Mouse (Mus musculus): ENCODE results near the gene D11Wsu47e. TPM values are rescaled to one million over a fixed set of nuclear protein-coding genes. Genes with fewer than 3 reads are reported as not detected.
A peak's percentile ranks its signal among the peaks of the same experiment; 100 is the strongest.

Gene D11Wsu47e
- total RNA-seq, 1 experiment from 2014 or later, result 21.7 TPM

DNA sequence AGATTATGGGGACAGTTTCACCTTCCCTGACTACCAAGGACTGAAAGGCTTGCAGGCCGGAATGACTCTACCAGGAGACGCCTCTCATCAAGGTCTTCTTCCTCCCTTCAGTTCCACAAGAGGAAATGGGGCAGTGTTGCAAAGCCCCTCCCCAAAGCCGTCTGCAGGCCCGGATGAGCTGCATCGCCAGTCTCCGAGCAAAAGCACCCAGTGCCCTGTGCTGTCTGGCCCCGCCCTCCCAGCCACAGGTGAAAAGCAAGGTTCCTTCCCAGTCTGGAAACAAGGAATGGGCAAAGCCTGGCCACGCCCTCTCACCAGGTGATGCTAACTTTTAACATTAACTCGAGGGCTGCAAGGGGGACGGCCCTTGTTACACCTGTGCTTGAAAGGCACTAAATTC, 17.6 kb upstream of the D11Wsu47e start:
- DNase-seq, result no peak

GRCm38 (mm10) chr11:113667122-113667521, 17.1 kb upstream of the D11Wsu47e start:
- no peak for DNase-seq

DNA sequence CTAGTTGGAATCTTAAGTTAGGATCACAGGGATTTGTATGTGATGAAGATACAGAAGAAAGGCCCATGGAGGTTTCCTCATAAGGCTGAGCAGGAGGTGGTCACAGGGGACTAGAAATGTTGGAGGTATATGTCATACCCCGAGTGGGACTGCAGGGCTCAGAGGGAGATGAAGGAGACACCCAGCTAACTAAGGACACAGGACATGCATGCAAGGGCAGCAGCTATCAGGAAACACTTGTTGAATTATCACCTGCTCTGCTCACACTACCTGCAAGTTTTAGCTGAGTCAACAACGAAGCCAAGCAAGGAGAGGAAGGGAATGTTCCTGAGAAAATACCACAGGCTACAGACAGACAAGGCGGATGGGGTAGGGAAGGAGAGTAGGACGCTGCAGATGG, 16.5 kb upstream of the D11Wsu47e start:
- DNase-seq, result no peak

- no peak for DNase-seq
These were observed 15.4 kb upstream of the D11Wsu47e start for GRCm38 (mm10) chr11:113668857-113669256.

- no peak for DNase-seq
These were observed 14.5 kb upstream of the D11Wsu47e start for GRCm38 (mm10) chr11:113669711-113670110.

DNA sequence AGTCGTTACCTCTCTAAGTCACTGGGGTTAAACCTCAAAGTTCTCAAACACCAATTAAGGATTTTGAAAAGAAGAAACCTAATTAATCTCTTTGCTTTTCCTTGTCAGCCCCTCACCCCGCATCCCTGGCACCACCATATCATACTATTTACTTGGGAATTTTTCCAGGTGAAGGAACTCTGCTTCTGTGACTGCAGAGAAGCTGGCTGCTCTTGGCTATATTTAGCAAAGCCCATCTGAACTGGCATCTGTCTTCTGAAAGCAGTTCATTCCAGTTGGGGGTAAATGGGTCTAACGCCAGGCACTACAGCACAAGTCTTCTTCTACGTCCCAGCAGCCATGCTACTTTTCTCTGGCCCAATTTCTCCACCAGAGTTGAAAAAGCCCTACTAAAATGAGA, 10.6 kb upstream of the D11Wsu47e start:
- DNase-seq, result no peak

DNA sequence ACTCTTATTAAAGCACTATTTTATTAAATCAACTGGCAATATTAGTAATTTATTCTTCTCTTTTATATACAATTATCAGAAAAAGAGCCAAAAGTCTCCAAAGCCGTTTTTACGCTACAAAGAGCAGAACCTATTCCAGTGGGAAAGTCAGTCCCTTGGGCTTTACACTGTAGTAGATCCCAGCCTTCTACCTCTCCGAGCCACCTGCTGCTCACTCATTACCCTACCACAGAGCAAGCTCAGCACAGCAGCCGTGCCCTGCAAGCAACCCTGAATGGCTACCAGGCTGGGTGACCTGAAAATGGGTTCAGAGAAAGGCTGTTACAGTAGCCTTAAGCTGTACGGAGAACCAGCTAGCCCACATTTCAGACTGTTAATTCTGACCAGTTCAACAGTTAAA, 9.6 kb upstream of the D11Wsu47e start:
- DNase-seq, result no peak

GRCm38 (mm10) chr11:113676847-113677246, 7.4 kb upstream of the D11Wsu47e start:
- no peak for DNase-seq

- no peak for DNase-seq
These were observed 6.8 kb upstream of the D11Wsu47e start for GRCm38 (mm10) chr11:113677378-113677777.

DNA sequence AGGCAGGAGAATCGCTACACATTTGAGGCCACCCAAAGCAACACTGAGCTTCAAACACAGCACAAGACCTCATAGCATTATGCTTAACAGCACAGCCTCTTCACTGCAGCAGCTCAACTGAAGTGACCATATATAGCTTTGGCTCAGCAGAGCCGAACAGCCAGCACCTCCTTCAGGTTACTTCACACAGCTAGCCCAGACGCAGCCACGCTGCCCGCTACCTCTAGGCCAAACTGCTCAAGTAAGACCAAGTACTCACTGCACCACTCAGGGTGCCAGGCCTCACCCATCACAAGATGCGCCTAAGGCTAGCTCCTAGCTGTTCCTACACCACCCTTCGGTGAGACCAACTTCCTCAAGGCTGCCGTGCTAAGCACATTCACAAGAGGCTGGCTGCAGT, 5.8 kb upstream of the D11Wsu47e start:
- no peak for DNase-seq

DNA sequence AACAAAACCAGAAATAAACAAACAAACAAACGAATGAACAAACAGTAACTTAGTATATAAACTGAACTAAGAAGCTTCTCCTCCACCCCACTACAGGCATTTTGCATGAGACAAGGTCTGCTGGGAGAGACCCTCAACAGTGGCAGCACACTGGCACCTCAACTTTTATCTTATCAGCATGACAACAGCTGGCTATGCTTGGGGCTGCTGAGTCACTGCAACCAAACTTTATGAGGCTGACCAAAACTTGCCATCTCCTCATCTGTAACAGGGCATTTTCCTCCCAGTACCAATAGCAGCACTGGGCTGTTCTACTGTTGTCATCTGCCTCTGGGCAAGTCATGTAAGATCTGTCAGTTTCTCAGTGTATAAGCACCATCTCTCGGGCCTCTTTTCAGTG, 3.3 kb upstream of the D11Wsu47e start:
- DNase-seq, result no peak

GRCm38 (mm10) chr11:113681979-113682378, 2.2 kb upstream of the D11Wsu47e start:
- DNase-seq, result no peak

- DNase-seq, result peak; percentile 75
These were observed 1.1 kb upstream of the D11Wsu47e start for GRCm38 (mm10) chr11:113682897-113683626.

DNA sequence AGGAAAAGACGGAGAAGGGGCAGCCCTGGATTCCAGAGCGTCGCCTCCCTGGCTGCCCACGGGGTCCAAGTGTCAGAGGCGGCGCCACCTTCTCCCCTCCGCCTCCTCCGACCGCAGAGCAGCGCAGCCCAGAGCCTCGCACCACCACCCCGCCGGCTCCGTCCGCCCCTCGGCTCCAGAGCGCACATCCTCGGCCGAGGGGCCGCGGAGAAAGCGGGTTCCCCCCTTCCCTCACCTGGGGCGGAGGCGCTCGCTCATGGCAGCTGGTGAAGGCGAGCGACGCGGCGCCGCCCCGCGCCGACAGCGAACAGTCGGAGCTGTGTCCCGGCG, 620 bp upstream of the D11Wsu47e start:
- no peak for DNase-seq

- DNase-seq, result no peak
These were observed 655 bp downstream of the D11Wsu47e start for GRCm38 (mm10) chr11:113684707-113685426.

DNA sequence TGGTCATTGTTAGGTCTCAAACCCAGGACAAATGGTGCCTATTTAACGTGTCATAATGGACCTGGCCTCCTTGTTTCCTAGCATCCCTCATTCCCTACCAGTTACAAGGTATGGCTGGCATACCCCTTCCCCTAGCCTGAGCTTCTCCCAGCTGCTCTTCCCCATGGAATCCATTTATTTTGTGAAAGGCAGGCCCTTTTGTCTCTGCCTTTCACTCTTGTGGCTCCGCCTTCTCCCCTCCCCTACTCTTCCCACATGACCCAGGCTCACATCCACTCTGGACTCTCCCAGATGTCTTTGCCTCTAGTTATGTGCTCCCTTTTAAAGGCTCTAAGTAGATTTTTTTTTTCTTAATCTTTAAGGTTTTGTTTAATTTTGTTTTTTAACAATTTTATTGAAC, 2.8 kb downstream of the D11Wsu47e start:
- DNase-seq, result no peak

DNA sequence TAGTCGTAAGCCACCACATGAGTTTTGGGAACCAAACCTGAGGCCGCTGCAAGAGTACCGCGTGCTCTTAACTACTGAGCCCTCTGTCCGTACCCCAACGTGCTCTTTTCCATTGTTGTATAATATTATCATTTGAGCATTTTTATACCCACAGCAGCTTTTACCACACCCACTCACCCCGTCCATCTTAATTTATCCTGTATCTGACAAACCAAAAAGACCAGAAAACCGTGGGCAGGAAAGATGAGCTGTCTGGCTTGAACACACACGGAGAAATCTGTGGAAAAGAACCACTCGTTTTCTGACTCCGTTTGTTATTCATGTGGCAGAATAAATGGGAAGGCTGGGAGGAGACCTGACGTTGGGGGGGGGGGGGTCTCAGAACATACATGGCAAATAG, 6.3 kb downstream of the D11Wsu47e start:
- DNase-seq, result no peak

DNA sequence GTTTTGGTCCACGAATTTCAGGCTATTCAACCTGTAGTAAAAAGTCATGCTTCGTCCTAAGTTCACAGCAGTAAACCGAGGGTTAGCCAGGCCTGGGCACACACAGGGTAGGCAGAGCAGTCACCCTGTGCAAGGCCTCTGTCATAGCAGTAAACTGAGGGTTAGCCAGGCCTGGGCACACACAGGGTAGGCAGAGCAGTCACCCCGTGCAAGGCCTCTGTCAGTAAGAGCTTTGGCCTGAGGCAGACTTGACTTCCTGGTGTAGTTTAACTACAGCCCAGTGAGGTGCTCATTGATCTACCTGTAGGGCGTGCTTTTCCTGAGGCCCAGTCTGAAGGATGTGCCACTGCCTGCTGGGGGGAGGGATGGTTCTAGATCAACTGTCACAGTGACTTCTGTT, 7.1 kb downstream of the D11Wsu47e start:
- no peak for DNase-seq

DNA sequence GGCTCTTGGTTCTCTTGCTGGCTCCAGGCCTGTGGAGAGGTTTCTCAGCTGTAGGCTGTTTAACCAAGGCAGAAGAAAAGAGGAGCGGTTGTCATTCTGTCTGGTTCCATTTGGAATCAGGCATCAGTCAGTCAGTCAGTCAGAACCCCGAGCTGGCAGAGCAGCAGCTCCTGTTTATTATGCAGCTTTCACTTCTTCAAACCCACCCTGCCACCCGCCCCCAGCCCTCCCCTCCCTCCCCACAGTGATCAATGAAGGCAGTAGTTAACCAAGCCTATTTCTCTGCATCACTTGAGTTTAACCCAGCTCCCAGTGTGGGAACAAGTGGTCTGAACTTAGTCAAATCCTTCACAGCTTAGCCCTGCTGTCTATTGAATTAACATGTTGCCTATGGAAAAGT, 7.6 kb downstream of the D11Wsu47e start:
- DNase-seq, result no peak

DNA sequence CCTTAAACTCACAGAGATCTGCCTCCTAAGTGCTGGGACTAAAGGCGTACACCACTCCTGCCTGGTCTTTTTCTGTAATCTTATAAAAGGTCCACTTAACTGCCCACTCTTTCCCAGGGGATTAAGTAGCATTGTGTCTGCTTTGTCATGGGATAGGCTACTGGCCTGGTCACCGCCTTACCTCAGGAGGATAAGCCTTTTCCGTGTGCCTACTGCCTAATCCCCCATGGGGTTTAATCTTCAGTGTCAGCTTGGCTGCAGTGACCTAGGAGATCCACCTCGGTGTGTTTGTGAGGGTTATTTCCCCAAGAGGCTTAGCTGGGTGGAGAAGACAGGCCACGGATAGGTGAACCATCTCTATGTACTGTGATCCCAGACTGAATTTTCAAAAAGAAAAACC, 13.4 kb downstream of the D11Wsu47e start:
- no peak for DNase-seq

DNA sequence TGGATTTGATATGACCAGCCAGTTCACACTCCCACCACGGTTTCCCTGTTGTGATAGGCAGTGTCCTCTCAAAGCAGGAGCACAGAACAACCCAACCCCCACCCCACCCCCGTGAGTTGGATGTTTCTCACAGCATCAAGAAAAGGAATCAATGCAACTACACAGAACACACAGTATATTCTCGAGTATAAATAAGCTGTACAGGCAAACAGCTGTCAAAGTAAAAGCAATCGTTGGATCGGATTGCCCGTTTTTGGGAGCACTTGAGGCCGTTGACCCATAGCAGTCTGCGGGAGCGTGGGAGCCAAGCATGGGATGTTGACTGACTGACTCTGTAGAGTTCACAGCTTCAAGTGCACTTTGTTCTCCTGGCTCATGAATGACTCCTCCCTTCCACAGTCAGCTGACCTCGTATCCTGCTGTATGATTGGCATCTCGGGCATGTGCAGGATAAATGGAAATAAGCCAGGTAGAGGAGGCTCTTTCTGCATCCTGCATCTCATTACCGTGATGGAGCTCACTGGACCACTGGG, 13.9 kb downstream of the D11Wsu47e start:
- DNase-seq, result no peak

DNA sequence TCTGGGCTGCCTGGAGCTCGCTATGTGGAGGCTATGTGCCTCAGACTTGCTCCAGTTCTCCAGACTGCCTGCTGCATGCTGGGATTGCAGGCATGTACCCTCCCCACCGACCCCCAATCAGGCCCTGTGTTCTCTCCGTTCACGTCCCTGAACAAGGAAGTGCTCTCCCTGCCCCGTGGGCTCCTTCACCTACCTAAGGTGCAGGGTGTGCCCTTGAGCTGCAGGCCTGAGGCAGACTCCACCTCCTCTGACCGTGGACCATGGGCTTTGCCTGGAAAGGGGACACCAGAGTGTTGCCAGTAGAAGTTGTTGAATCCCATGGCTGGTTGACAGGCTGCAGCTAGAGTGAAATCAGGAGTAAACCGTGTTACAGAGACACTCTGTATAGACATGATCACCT, 15.4 kb downstream of the D11Wsu47e start:
- no peak for DNase-seq

- DNase-seq, result peak; percentile 76
These were observed 19.5 kb downstream of the D11Wsu47e start for GRCm38 (mm10) chr11:113703758-113704157.

Measured in adrenal gland, postnatal 25 days (tissue).